In genomic region chr11:57143681-57144080, GRCm38 (mm10) we compare ENCODE assay signal across 24 mouse cellular contexts.
"Had no signal": no experiment of that assay in that cellular context is flagged by ENCODE, and none has a peak within 500 bp of the region (broad histone marks: within the 10 kb centered on the region; RNA-seq: fewer than 3 reads in every experiment).

No protein-coding gene starts in this region.

- DNase-seq: gastrocnemius, adult 2 months; gastrocnemius, postnatal 10 days; gastrocnemius, postnatal 25 days; heart, adult 18-20 months; heart, postnatal 14 days; heart, postnatal 36 days; kidney, adult 11 months; kidney, adult 2 months; kidney, adult 9 months; kidney, postnatal 14 days; kidney, postnatal 36 days; layer of hippocampus, postnatal 36 days; left cerebral cortex, postnatal 4 days had no signal

- H3K27ac ChIP-seq: gastrocnemius, adult 2 months; heart, embryonic 13.5 days; heart, embryonic 15.5 days; hindbrain, embryonic 13.5 days; hindbrain, embryonic 15.5 days; hindbrain, postnatal 0 days; kidney, embryonic 15.5 days; kidney, postnatal 0 days; limb, embryonic 13.5 days; limb, embryonic 15.5 days; liver, embryonic 12.5 days; liver, embryonic 14.5 days had no signal

- H3K4me3 ChIP-seq: gastrocnemius, adult 2 months; heart, embryonic 13.5 days; heart, embryonic 15.5 days; hindbrain, embryonic 13.5 days; hindbrain, embryonic 15.5 days; kidney, embryonic 15.5 days; limb, embryonic 13.5 days; limb, embryonic 15.5 days; liver, embryonic 12.5 days had no signal
